Mouse (Mus musculus) lung, adult 2 months (tissue): ENCODE measurements around the gene Ube2j1.

Experiments used
- CTCF ChIP-seq: fragments of 200-500 bp; IDR thresholded peaks from 2 replicates; pipeline ENCODE4 v1.5.1; 2011; ENCODE audit warnings: mild to moderate bottlenecking, low read length, control low read depth; ENCODE audit not compliant: insufficient read depth
- POLR2A ChIP-seq: fragments of 200-500 bp; IDR thresholded peaks from 2 replicates; pipeline ENCODE4 v1.6.1; 2011; ENCODE audit warnings: low read depth, mild to moderate bottlenecking, control low read depth, low read length, borderline replicate concordance; ENCODE audit errors: extremely low read depth

GRCm38 (mm10) chr4:33071337-33071736, 40.1 kb downstream of the Ube2j1 start:
- TF ChIP-seq CTCF = no peak
- TF ChIP-seq POLR2A = no peak
